Mouse (Mus musculus): ENCODE results near the gene Car8.
"Not testable (repeated sequence)": the region's sequence is repeated elsewhere in the genome, so short reads cannot be mapped to it uniquely, and the experiment has no call there.

Car8 gene

DNA sequence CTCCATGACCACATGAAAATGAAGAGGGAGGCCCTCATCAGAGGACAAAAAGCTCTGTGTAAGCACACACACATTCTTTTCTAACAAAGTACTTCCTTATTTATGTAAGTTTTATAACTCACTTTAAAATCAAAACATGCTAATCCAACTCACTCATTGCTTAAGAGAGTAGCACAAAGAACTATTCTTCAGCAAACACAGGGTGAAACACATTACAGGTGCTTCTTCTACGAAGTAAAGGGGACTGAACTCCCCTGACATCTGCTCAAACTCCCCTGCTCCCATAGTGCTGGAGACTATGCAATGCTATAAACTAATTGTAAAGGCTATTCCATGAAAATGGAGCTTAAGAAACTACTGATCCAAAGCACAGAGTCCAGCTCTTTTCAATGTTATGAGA, 35.5 kb downstream of the Car8 start:
- no peak for DNase-seq

DNA sequence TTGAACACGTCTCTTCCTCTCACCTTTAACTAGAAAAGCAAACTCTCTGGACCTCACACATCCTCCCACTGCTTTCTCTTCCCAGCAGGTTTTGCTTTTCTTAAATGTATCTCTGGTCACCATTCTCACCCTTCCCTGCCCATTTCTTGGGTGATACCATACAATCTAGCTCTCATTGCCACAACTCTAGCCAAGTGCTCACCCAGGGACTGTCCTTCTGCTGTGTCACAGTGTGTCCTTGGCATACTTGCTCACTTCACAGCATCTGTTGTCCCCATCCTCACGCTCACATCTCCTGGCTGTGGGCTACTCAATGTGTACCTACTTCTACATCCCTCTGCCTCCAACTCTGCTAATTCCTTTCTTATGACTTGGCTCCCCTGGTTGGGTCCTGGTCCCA, 37.2 kb downstream of the Car8 start:
- DNase-seq: no peak

DNA sequence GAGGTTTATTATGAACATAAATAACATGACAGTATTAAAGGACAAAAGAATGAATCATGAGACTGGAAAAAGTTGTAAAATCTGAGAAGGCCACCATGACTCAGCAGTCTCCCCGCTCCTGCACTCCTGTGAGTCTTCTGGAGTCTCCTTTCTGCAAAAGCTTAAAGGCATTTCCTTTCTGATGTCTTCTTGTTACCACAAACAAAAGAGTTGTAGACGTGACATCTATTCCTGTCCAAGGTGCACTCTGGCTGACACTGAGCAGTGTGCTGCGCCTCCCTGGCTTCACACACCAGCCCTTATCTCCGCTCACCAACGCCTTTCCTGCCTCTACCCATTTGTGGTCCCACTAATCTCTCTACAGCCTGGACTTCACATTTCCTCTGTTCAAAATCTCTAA, 38.8 kb downstream of the Car8 start:
- peak; percentile 47 to 70 for DNase-seq

- DNase-seq: peak; percentile 44 to 63
These were observed 40.8 kb downstream of the Car8 start for GRCm38 (mm10) chr4:8198033-8198432.

- DNase-seq: peak; percentile 23 to 29
These were observed 48.4 kb downstream of the Car8 start for GRCm38 (mm10) chr4:8190441-8190840.

DNA sequence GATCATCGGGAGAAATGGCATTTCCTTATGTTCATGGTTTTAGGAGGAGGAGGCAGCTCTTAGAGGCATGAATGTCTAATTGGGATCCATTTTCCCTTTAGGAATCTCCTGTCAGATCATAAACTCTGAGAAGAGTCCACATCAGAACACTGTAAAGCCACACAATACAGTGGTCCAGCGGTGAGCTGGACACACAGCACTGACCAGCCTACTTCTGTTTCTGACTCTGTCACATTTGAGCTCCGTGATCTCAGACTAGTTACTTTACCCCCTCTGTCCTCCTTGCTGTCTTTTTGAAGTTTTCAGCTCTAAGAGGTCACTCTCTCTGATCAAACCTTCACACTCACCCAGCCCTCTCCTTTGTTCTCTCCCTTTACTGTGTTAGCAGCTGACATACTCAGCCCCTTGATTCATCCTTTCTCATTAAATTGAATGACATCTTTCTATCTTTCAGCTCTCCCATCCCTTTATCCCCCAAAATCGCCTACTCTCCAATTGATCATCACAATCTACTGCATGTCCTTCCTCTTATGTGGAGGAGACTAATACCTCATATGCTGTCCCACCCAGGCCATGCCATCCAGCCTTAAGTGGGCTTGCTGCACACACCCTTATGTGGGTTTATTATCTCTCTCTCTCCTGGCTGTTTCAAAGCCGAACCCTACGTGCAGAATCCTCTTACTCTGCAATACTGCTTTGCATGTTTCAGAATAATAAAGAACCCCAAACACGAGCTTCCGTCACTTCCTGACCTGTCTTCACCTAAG, 51.7 kb downstream of the Car8 start:
- no peak for DNase-seq

GRCm38 (mm10) chr4:8180576-8180975, 58.3 kb downstream of the Car8 start:
- DNase-seq: peak in 1 of 2 experiments; percentile 9

GRCm38 (mm10) chr4:8154589-8155198, 84.1 kb downstream of the Car8 start:
- no peak for DNase-seq

DNA sequence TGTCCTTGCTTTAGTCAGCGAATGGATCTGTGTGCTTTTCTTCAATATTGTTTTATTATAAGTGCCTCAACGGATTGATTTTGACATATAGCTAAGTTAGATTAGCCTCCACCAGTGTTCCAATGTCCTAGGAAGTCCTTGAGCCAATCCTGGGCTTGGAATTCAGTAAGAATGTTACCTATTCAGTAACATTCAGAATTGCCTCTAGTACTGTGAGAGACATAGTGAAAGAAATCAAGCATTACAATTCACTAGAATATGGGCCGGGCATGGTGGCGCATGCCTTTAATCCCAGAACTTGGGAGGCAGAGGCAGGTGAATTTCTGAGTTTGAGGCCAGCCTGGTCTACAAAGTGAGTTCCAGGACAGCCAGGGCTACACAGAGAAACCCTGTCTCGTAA, 84.9 kb downstream of the Car8 start:
- not testable (repeated sequence) for DNase-seq

GRCm38 (mm10) chr4:8137403-8137802, 101.4 kb downstream of the Car8 start:
- no peak for DNase-seq

DNA sequence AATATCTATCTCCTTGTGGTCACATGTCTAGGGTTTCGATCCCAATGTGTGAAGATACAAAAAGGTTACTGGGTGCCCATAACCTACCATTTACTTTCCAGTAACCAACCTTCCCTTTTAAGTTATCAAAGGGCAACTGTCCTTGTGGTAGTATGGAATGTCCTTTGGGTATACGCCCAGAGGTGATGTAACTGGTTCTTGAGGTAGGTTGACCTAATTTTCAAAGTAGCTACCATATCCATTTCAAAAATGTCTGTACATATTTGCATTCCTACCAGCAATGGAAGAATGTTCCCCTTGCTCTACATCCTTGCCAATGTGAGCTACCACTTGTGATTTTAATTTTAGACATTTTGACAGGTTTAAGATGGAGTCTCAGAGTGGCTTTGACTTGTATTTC, 106.8 kb downstream of the Car8 start:
- DNase-seq: no peak

GRCm38 (mm10) chr4:8113558-8113957, 125.3 kb downstream of the Car8 start:
- DNase-seq: peak; percentile 19 to 56

DNA sequence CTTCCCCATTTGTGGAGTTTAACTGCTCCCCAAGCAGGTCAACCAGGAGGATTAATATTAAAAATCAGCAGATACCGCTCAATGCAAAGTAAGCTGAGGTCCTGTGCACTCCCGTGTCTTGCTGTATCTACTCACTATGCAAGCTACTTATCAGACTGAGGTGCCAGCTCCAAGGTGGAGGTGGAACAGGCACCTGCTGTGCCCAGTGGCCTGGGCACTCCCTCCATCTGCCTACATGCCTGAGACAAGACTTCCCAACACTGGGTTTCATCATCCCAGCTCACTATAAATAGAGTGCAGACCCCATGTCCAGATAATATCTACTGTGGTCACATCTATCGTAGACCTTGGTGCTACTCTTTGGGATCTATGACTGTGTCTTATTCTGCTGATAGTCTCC, 127.0 kb downstream of the Car8 start:
- DNase-seq: no peak

DNA sequence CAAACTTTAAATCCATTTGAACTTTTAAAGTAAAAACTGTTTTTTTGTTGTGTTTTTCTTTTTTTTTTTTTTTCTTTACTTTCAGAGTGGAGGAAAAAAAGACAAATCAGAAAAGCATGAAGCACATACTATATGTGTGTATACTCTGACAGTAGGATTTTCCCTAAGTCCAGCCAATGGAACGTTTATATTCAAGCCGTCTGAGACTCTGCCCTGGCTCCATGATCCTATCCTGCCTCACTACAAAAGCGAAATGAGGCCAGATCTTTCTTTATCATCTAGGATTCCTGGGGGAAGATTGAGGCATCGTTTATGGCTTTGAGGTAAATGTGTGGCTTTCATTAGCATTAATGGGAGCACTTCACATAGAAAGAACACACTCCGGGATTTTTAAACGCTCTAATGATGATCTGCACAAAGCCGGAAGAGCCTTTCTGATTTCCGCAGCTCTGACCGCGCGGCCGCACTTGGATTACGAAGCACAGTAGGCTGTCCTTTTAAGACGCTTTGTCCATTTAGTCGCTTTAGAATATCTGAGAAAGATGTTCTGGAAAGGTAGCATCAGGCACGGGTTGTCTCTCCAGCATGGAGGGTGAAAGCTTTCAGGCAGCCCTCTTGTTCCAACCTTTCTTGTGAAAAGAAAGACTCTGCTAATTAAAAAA, 128.8 kb downstream of the Car8 start:
- no peak for DNase-seq

DNA sequence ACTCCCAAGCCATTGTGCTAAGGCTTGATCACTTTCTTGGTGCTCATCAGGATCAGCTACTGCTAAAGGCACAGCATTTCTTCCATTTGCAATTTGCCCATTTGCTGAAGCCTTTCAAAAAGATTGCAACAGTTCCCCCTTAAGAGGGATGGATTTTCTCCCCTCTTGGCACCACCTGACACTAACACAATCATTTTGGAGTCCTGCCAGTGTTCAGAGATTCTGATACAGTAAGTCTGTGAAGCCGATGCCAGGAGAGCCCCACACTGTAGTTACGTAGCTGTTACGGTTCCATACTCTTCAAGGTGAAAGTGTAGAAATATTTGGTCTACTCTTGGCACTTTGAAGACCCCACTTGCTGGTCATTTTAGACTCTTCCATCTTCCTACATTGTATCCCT, 137.4 kb downstream of the Car8 start:
- no peak for DNase-seq

- DNase-seq: no peak
These were observed 140.8 kb downstream of the Car8 start for GRCm38 (mm10) chr4:8098084-8098483.

DNA sequence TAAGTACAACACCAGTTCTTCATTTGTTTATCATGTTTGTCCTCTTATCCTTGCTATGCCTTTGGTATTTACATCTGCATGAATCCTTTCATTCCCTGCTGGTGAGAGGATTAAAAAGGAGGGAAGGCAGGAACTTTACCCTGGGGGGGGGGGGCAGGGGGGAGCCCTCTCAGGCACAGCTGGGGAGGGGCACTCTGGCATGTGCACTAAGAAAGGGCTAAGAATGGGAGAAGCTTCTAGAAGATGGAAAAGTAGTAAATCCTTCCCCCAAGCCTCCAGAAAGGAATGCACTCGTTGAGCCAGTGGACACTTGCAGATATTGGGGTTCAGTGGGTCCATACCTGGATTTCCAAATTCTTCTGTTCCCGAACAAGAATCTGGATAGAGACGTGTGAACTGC, 141.2 kb downstream of the Car8 start:
- DNase-seq: no peak

- DNase-seq: not testable (repeated sequence)
These were observed 145.3 kb downstream of the Car8 start for GRCm38 (mm10) chr4:8093566-8093965.

Data from kidney, postnatal 36 days (tissue).